ENCODE assay signal across 8 mouse cellular contexts in the genomic region with DNA sequence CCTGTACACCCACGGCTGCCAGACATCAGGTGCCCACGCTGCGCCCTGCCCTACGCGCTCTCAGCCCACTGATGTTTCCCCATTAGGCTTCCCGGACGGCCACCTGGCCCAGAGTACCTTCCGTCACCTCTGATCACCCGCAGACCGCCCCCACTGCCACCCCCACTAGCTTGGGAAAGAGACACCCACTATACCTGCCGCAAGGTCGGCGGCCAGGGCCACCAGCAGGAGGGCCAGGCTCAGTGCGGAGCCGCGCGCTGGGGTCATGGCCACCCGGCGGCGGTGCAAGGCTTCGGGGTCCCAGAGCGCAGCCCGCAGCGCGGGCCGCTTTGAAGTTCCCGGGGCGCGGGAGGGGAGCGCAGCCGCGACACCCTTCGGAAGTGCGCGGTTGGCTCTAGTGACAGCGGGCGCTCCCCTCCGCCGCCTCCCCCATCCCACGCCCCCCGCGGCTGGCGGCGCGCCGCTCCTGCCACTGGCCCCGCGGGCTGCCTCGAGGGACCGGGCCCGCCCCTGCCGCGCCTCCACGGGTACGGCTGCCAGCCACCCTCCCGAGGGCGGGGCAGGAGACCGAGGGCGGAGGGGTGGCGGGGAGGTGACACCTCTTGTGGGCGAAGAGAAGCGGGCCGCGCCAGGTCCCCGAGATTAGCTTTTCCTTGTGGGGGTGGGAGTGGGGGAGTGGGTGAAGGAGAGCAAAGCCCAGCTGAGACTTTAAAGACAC. TPM values are rescaled to one million over a fixed set of nuclear protein-coding genes. Genes with fewer than 3 reads are reported as not detected.
DNase-seq lines count a peak whose midpoint lies in the region; ATAC-seq and TF ChIP-seq lines count a peak whose summit lies in the region.

A gene (minus strand): TSS at position 482 of the 718 bp plus-strand sequence.

- no peaks in the 10 kb centered on the region for H3K4me1 ChIP-seq in erythroblast, embryonic 14.5 days (ENCODE audit: control insufficient read depth)
- H3K4me1 ChIP-seq in cortical plate, adult 2 months (ENCODE audit: control insufficient read depth, insufficient read depth, low read length), result no peaks in the 10 kb centered on the region
- 0 out of 2 replicates have a peak, but pooled peaks cover 2% of the 10 kb centered on the region for H3K4me1 ChIP-seq in intestine, postnatal 0 days (replicated peaks; ENCODE audit: control insufficient read depth, insufficient read depth, low read length)
- H3K4me1 ChIP-seq in limb, embryonic 11.5 days (ENCODE audit: control insufficient read depth, insufficient read depth, low read length), result no peaks in the 10 kb centered on the region
- H3K4me1 ChIP-seq in midbrain, embryonic 10.5 days, result peaks cover 15% of the 10 kb centered on the region
- peaks cover 7% of the 10 kb centered on the region; the same call in 1 of the 2 replicates for H3K4me1 ChIP-seq in small intestine, adult 2 months (ENCODE audit: control insufficient read depth, insufficient read depth, insufficient read length, low read length)

- H3K4me2 ChIP-seq in intestine, postnatal 0 days (replicated peaks; ENCODE audit: low read depth), result peak within 1 kb of the TSS; percentile 97
- H3K4me2 ChIP-seq in limb, embryonic 11.5 days (ENCODE audit: low read depth, severe bottlenecking), result peak within 1 kb of the TSS; percentile 94

- H3K27me3 ChIP-seq in erythroblast, embryonic 14.5 days (ENCODE audit: control insufficient read depth), result peaks cover 18% of the 10 kb centered on the region
- no peaks in the 10 kb centered on the region for H3K27me3 ChIP-seq in intestine, postnatal 0 days (replicated peaks; ENCODE audit: control insufficient read depth, insufficient read depth, low read length)
- peaks cover 17% of the 10 kb centered on the region for H3K27me3 ChIP-seq in limb, embryonic 11.5 days (ENCODE audit: control insufficient read depth, insufficient read depth, low read length)
- peaks cover 53% of the 10 kb centered on the region for H3K27me3 ChIP-seq in midbrain, embryonic 10.5 days (ENCODE audit: low read depth, poor library complexity, severe bottlenecking)
- no peaks in the 10 kb centered on the region for H3K27me3 ChIP-seq in small intestine, adult 2 months (ENCODE audit: control insufficient read depth, insufficient read depth, low read length)

- no peak for ATAC-seq in erythroblast, adult 5-6 weeks (replicated peaks; ENCODE audit: low FRiP score, poor library complexity, severe bottlenecking)
- peak; percentile 79 for ATAC-seq in intestine, postnatal 0 days
- peak; percentile 57 for ATAC-seq in limb, embryonic 11.5 days (ENCODE audit: insufficient number of reproducible peaks, low FRiP score, low TSS enrichment, low read depth)

- under 1% methylated on average over 44 of the region's 65 CpGs for WGBS in intestine, postnatal 0 days
- under 1% methylated on average over 36 of the region's 65 CpGs for WGBS in limb, embryonic 11.5 days
- under 1% methylated on average over 65 of the region's 65 CpGs for WGBS in midbrain, embryonic 10.5 days
- 2% methylated on average over 56 of the region's 65 CpGs for WGBS in small intestine, adult 2 months

- TF ChIP-seq POLR2A in cortical plate, adult 2 months (IDR thresholded peaks at IDR 0.05; ENCODE audit: extremely low read depth, insufficient read depth, low read length), result no peak
- no peak for TF ChIP-seq POLR2A in small intestine, adult 2 months (IDR thresholded peaks at IDR 0.05; ENCODE audit: low read depth, low read length)

- no peak for TF ChIP-seq CTCF in cortical plate, adult 2 months (IDR thresholded peaks at IDR 0.05; ENCODE audit: extremely low read depth, insufficient read depth, low read length)
- peak; percentile 44 for TF ChIP-seq CTCF in intestine, postnatal 0 days (IDR thresholded peaks at IDR 0.05; ENCODE audit: low read depth)
- no peak for TF ChIP-seq CTCF in small intestine, adult 2 months (IDR thresholded peaks at IDR 0.05; ENCODE audit: extremely low read depth, insufficient read length, insufficient replicate concordance, low read depth, low read length)

- peak; percentile 31 to 40 for DNase-seq in gastrocnemius, postnatal 4 days (ENCODE audit: low spot score in 2 of 2)
- peak; percentile 41 for DNase-seq in limb, embryonic 11.5 days (ENCODE audit: low spot score)
- peak; percentile 43 for DNase-seq in midbrain, embryonic 10.5 days (ENCODE audit: low spot score)

- H3K4me3 ChIP-seq in erythroblast, embryonic 14.5 days (replicated peaks), result peak within 1 kb of the TSS; percentile 28
- peak within 1 kb of the TSS; percentile 77 for H3K4me3 ChIP-seq in cortical plate, adult 2 months (ENCODE audit: insufficient read depth, low read length)
- peak within 1 kb of the TSS; percentile 74 for H3K4me3 ChIP-seq in intestine, postnatal 0 days (ENCODE audit: low read depth, low read length)
- peak within 1 kb of the TSS; percentile 38 for H3K4me3 ChIP-seq in limb, embryonic 11.5 days (ENCODE audit: low read depth, low read length)
- peak within 1 kb of the TSS; percentile 74 for H3K4me3 ChIP-seq in midbrain, embryonic 10.5 days
- H3K4me3 ChIP-seq in small intestine, adult 2 months (ENCODE audit: low read depth, low read length), result peak within 1 kb of the TSS; percentile 95

- H3K27ac ChIP-seq in cortical plate, adult 2 months (ENCODE audit: insufficient read depth, low read length), result peak within 1 kb of the TSS; percentile 74; the same call in 1 of the 2 replicates
- H3K27ac ChIP-seq in intestine, postnatal 0 days (ENCODE audit: low read depth, low read length), result peak within 1 kb of the TSS; percentile 47
- H3K27ac ChIP-seq in limb, embryonic 11.5 days (replicated peaks; ENCODE audit: low read depth, low read length), result no peak within 1 kb of the TSS
- peak within 1 kb of the TSS; percentile 49; the same call in 1 of the 2 replicates for H3K27ac ChIP-seq in midbrain, embryonic 10.5 days (replicated peaks)
- peak within 1 kb of the TSS; percentile 35; the same call in 1 of the 2 replicates for H3K27ac ChIP-seq in small intestine, adult 2 months (ENCODE audit: insufficient read depth, low read depth, low read length)

- H3K9me3 ChIP-seq in erythroblast, embryonic 14.5 days (ENCODE audit: control insufficient read depth, low read length), result no peaks in the 10 kb centered on the region
- H3K9me3 ChIP-seq in intestine, postnatal 0 days (ENCODE audit: control insufficient read depth), result no peaks in the 10 kb centered on the region
- no peaks in the 10 kb centered on the region for H3K9me3 ChIP-seq in limb, embryonic 11.5 days (ENCODE audit: control insufficient read depth, low read length)
- no peaks in the 10 kb centered on the region for H3K9me3 ChIP-seq in midbrain, embryonic 10.5 days (replicated peaks)

- H3K36me3 ChIP-seq in erythroblast, embryonic 14.5 days (ENCODE audit: control insufficient read depth), result no peaks in the 10 kb centered on the region
- no peaks in the 10 kb centered on the region for H3K36me3 ChIP-seq in intestine, postnatal 0 days (ENCODE audit: control insufficient read depth, insufficient read depth)
- no peaks in the 10 kb centered on the region for H3K36me3 ChIP-seq in limb, embryonic 11.5 days (ENCODE audit: control insufficient read depth, insufficient read depth, low read length)
- H3K36me3 ChIP-seq in midbrain, embryonic 10.5 days, result no peaks in the 10 kb centered on the region
- H3K36me3 ChIP-seq in small intestine, adult 2 months (ENCODE audit: control insufficient read depth, insufficient read depth, low read length), result no peaks in the 10 kb centered on the region

- H3K9ac ChIP-seq in intestine, postnatal 0 days (ENCODE audit: low read depth, low read length), result peak within 1 kb of the TSS; percentile 71
- no peak within 1 kb of the TSS for H3K9ac ChIP-seq in limb, embryonic 11.5 days (ENCODE audit: low read length)

RNA-seq across cellular contexts. Expression of the gene that starts here (rescaled TPM):
- polyA plus RNA-seq in erythroblast, embryonic 14.5 days (2012), result not detected in 2 replicates
- under 0.01 TPM in 1 of 2 replicates, not detected in the other for total RNA-seq in erythroblast, adult 5-6 weeks (2015; ENCODE audit: low replicate concordance)
- 0.14 TPM in 1 of 2 replicates, not detected in the other for total RNA-seq in erythroblast, adult 5-6 weeks (2017; ENCODE audit: low replicate concordance)
- 3.2 and 3.9 TPM in 2 replicates for polyA plus RNA-seq in cortical plate, adult 2 months (2012; rRNA removed)
- total RNA-seq in gastrocnemius, postnatal 4 days (2021), result 1 to 10 TPM; 2.6 to 4.0 TPM
- polyA plus RNA-seq in intestine, postnatal 0 days (2015; fragmentation: Nextera tagmentation; extraction: Ambion mirVana), result 5.2 and 5.5 TPM in 2 replicates
- 0.33 TPM in 1 of 2 replicates, not detected in the other for polyA plus RNA-seq in limb, embryonic 11.5 days (2014; fragmentation: Nextera tagmentation; extraction: Ambion mirVana)
- polyA plus RNA-seq in midbrain, embryonic 10.5 days (2016; fragmentation: Nextera tagmentation; extraction: Ambion mirVana), result 0.09 and 0.15 TPM in 2 replicates
- 0.17 and 0.28 TPM in 2 replicates for polyA plus RNA-seq in small intestine, adult 2 months (2012; rRNA removed)

Comparison
In these comparisons a context has a peak if more than half of its experiments do, and no peak if none do; other contexts are left out.
1. Peak in DNase-seq, ATAC-seq, H3K4me3 ChIP-seq and H3K4me2 ChIP-seq in limb, embryonic 11.5 days; RNA of the gene not detected or under 1 TPM.
2. Peak in DNase-seq, H3K4me3 ChIP-seq and H3K27ac ChIP-seq in midbrain, embryonic 10.5 days; RNA of the gene not detected or under 1 TPM.
3. H3K4me3 ChIP-seq: peak in every context shown above with its lines; median percentile 95 in small intestine, adult 2 months; 77 in cortical plate, adult 2 months; 74 in intestine, postnatal 0 days; 74 in midbrain, embryonic 10.5 days; 38 in limb, embryonic 11.5 days; 28 in erythroblast, embryonic 14.5 days.